Mouse (Mus musculus): ENCODE measurements at regions not wholly inside any gene's neighbourhood (a gene's known extent, or its start where the extent isn't known, plus 50 kb on each side); places are given as distances from the start of the nearest gene placed in this dataset.

GRCm38 (mm10) chr13:80188734-80189133 is 694.5 kb upstream of the Arrdc3 start:
- in situ Hi-C loops (cut with MboI, MseI): no loop called here

GRCm38 (mm10) chr13:80195065-80195605 is 688.0 kb upstream of the Arrdc3 start:
- in situ Hi-C loops (cut with MboI, MseI): no loop called here

DNA sequence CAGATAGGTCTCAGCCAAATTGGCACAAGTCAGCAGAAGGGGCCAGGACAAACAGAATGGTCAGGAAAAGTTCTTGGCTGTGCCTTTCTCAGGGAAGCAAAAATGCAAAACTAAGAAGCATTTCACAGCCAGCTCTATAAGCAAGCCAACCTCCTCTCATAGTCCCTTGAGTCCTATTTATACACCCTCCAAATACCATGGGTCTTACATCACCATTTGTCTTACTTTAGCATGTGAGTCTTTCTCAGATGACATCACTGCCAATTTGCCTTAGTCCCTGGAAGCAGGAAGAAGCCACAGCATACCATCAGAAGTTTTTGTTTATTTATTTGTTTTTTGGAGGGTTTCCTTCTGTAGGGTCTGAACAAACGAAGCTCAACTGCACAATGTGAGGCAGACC is 659.1 kb upstream of the Arrdc3 start:
- in situ Hi-C loops (cut with MboI, MseI): no loop called here

- in situ Hi-C loops (cut with MboI, MseI): no loop called here
Measured at GRCm38 (mm10) chr13:80231381-80231780, 651.8 kb upstream of the Arrdc3 start.

- in situ Hi-C loops (cut with MboI, MseI): no loop called here
Measured at GRCm38 (mm10) chr13:80235254-80236032, 647.7 kb upstream of the Arrdc3 start.

GRCm38 (mm10) chr13:80262826-80263225 is 620.4 kb upstream of the Arrdc3 start:
- in situ Hi-C loops (cut with MboI, MseI): no loop called here

GRCm38 (mm10) chr13:80267131-80267530 is 616.1 kb upstream of the Arrdc3 start:
- in situ Hi-C loops (cut with MboI, MseI): no loop called here

DNA sequence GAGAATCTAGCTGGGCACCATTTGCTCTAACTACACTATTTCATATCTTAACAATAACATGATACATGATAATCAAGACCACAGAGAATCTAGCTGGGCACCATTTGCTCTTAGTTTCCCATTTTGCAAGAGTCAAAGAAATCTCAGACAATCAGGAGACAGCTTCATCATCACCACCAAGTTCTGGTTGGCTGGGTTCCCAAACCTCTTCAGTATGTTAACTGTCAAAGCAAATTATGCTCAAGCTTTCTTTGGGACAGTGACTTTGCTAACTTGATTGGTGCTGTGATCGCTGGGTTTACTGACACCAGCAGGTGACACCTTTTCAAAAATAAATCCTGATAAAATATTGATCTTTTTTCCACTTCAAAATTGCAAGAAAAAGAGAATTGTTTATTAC is 609.2 kb upstream of the Arrdc3 start:
- in situ Hi-C loops (cut with MboI, MseI): no loop called here

DNA sequence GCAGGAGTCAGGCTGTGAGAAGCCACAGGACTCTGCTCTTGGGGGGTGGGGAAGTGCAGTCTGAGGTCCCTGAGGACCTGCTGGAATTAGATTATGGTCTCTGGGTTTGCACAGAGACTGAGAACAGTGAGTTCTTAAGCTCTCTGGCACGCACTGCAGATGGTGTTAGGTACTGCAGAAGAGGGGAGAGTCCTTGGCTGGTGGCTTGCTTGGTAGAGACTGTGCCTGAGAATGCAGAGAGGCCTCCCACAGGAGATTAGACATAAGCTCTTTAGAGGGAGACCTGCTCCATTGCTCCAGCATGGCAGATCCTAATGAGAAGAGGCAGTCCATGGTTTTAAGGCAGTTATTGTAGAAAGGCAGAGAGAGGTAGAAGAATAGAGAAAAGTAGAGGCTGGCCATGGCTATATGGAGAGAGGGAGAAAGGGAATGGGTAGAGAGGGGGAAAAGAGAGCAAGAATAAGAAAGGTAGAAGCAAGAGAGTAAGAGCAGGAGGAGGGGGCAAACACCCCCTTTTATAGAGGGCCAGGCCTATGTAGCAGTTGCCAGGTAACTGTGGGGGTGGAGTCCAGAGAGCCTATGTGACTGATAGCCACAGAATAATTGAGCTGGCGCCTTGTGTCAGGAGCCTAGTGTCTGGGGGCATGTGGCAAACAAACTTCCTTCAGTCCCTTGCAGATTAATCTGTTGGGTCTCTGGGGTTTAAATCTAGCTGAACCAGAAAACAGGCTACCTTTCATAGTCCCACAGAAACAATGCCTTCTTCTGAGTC is 591.3 kb upstream of the Arrdc3 start:
- in situ Hi-C loops (cut with MboI, MseI): no loop called here

- in situ Hi-C loops (cut with MboI, MseI): no loop called here
Measured at GRCm38 (mm10) chr13:80295723-80296122, 587.5 kb upstream of the Arrdc3 start.

GRCm38 (mm10) chr13:80334073-80334704 is 549.0 kb upstream of the Arrdc3 start:
- in situ Hi-C loops (cut with MboI, MseI): no loop called here

GRCm38 (mm10) chr13:80334865-80335655 is 548.1 kb upstream of the Arrdc3 start:
- in situ Hi-C loops (cut with MboI, MseI): no loop called here

GRCm38 (mm10) chr13:80346980-80347649 is 536.1 kb upstream of the Arrdc3 start:
- in situ Hi-C loops (cut with MboI, MseI): loop anchor here in 1 of 2 experiments (10.0 kb wide), 1 partner anchor 1932 kb away; no protein-coding TSS in a partner anchor

- in situ Hi-C loops (cut with MboI, MseI): no loop called here
Measured at GRCm38 (mm10) chr13:80365964-80366363, 517.2 kb upstream of the Arrdc3 start.

- in situ Hi-C loops (cut with MboI, MseI): no loop called here
Measured at GRCm38 (mm10) chr13:80370491-80370890, 512.7 kb upstream of the Arrdc3 start.

DNA sequence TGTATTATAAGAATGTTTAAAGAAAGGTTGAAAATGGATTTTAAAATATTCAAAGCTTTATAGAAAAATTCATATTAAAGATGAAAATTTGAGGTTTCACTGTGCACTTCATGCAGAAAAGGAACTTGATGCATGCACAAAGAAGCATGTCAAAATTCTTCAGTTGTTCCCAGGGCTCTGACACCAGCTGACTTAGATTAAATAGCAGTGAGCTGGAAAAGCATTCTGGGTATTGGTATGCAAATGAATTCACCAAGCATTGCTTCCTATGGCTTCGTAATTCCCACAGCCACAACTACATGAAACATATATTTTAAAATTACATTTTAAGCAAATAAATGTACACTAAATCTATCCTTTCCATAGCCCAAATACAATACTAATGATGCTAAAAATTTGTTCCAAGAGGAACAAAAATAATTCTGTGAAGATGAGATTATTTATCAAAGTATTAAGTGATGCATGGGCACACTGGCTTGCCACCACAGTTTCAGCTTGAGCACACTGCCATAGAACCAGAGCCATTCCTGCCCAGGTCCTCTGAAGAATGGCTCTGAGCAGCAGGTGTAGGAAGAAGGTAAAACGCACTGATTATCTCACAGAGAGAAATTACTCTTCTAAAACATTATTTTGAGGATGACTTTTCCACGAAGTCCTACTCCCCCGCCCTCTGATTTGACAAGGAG is 501.8 kb upstream of the Arrdc3 start:
- in situ Hi-C loops (cut with MboI, MseI): no loop called here

GRCm38 (mm10) chr13:80381966-80382666 is 501.1 kb upstream of the Arrdc3 start:
- in situ Hi-C loops (cut with MboI, MseI): no loop called here

DNA sequence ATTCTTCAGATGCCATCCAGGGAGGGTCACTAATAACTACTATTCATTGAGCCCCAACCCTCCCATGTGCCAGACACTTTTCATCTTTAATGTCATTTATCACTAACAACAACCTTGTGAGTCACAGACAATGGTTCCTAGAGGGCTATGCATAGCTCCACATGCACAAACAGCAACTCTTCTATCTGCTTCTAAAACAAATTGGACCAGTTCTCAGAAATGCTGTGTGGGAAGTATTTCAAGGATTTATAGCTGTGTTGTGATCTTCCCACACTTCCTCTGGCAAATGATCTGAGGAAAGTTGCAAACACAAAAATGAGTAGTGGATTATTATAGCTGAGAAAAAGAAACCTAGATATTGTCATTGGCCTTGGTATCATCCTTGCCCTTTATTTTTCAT is 474.3 kb upstream of the Arrdc3 start:
- in situ Hi-C loops (cut with MboI, MseI): no loop called here

- in situ Hi-C loops (cut with MboI, MseI): no loop called here
Measured at GRCm38 (mm10) chr13:80409790-80410433, 473.3 kb upstream of the Arrdc3 start.
